Mouse (Mus musculus) heart, embryonic 16.5 days (tissue): Measurements from ENCODE around the gene Robo1. TPM values are rescaled to one million over a fixed set of nuclear protein-coding genes. Genes with fewer than 3 reads are reported as not detected.

Experiments
- ATAC-seq: fragments of 200-750 bp; cut with Nextera tagmentation; replicated peaks from 2 replicates; pipeline ENCODE4 v1.8.0; 2017; ENCODE audit warnings: moderate number of reproducible peaks; ENCODE audit not compliant: insufficient read depth, low FRiP score; ENCODE audit errors: extremely low read depth
- H3K27ac ChIP-seq: fragments of 300-500 bp; sonication (generic); 2 replicates; pipeline ENCODE4 v1.5.1; 2014; ENCODE audit warnings: mild to moderate bottlenecking, low read length, control low read depth, moderate library complexity
- H3K27me3 ChIP-seq: fragments of 300-500 bp; sonication (generic); 2 replicates; pipeline ENCODE4 v1.6.1; 2014; ENCODE audit warnings: low read length, mixed read lengths; ENCODE audit not compliant: control insufficient read depth, insufficient read depth
- H3K36me3 ChIP-seq: fragments of 300-500 bp; sonication (generic); 2 replicates; pipeline ENCODE4 v1.6.1; 2014; ENCODE audit not compliant: control insufficient read depth, insufficient read depth
- H3K4me1 ChIP-seq: fragments of 300-500 bp; sonication (generic); 2 replicates; pipeline ENCODE4 v1.6.1; 2014; ENCODE audit warnings: low read length, mixed read lengths; ENCODE audit not compliant: control insufficient read depth, insufficient read depth
- H3K4me2 ChIP-seq: fragments of 300-500 bp; sonication (generic); 2 replicates; pipeline ENCODE4 v1.6.1; 2014; ENCODE audit warnings: low read depth, mild to moderate bottlenecking, control low read depth, low read length
- H3K4me3 ChIP-seq: fragments of 300-500 bp; sonication (generic); 2 replicates; pipeline ENCODE4 v1.5.1; 2014; ENCODE audit warnings: mild to moderate bottlenecking, control low read depth, low read length
- H3K9ac ChIP-seq: fragments of 300-500 bp; sonication (generic); 2 replicates; pipeline ENCODE4 v1.6.1; 2014; ENCODE audit warnings: low read length, control low read depth
- H3K9me3 ChIP-seq: fragments of 300-500 bp; sonication (generic); replicated peaks from 2 replicates; pipeline ENCODE4 v1.6.1; 2016; ENCODE audit warnings: low read length; ENCODE audit not compliant: control insufficient read depth
- WGBS: fragments of 180-500 bp; shearing (Covaris S2); extraction: QIAGEN DNeasy Blood & Tissue Kit; methylation state at CpG from one replicate; pipeline ENCODE4 v1.1.7; 2014; 5-methylcytosine and 5-hydroxymethylcytosine counted together
- polyA plus RNA-seq: library from polyadenylated mRNA; unstranded; fragments of >200 nt; fragmentation: Nextera tagmentation; extraction: Ambion mirVana; gene quantifications from 2 replicates; pipeline ENCODE4 v1.2.1, GENCODE M21; 2015

The Robo1 gene
- polyA plus RNA-seq, 1 experiment from 2014 or later: 8.0 TPM

DNA sequence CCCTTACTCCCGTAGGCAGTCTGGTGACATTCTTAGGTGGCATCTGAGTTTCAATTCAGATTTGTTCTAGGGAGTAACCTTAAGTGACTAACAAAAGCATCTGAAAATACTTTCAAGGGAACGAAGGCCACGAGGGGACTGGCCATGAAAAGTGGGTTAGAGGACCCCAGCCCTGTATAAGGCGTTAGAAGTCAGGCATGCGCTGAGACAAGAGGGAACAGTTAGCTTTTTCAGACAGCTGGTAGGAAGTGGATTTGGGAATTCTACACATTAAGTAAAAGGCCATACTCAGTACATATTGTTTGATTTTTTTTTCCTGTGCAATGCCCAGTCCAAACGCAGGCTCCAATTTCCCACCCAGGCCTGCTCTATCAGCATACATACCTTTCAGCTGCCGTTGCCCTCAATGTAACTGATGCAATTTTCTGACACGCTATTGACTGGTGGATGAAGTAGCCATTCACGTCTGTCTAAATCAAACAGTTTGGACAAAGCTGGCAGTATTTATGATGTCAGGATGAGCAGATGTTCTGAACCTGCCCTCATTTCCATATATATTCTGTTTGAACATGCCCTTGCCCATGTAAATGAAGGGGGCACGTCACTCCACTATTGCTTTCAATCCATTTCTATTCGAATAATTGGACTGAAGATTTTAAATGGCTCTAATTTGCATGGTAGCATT is 651.1 kb downstream of the Robo1 start:
- 85% methylated on average over 11 of the region's 11 CpGs for WGBS
- peaks cover 5% of the 10 kb centered on the region for H3K9me3 ChIP-seq
- H3K36me3 ChIP-seq: peaks cover 3% of the 10 kb centered on the region; the same call in 1 of the 2 replicates

DNA sequence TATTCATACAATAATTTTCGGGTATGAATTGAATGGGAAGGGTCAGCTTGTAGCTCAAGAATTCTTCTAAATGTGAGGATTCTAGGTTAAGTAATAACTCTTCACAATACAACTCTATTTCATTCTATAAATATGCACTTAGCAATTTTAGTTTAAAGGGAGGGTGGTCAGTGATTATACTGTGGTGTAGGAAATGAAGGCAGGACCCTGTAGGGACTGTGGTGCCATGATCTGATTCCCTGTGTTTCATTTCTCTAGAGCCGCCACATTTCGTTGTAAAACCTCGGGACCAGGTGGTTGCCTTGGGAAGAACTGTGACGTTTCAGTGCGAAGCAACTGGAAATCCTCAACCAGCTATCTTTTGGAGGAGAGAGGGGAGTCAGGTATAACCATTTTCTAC is 651.7 kb downstream of the Robo1 start:
- 89% methylated on average over 6 of the region's 6 CpGs for WGBS
- Histone ChIP-seq H3K9me3 (peaks cover 5% of the 10 kb centered on the region), H3K36me3 (peaks cover 3% of the 10 kb centered on the region; the same call in 1 of the 2 replicates), H3K27ac (no peak overlapping the region), H3K9ac (no peak overlapping the region), H3K4me2 (no peak overlapping the region), H3K4me3 (no peak overlapping the region), H3K27me3 (no peaks in the 10 kb centered on the region), H3K4me1 (no peaks in the 10 kb centered on the region)
- no peak for ATAC-seq

More for the DNA sequence above, 651.1 kb downstream of the Robo1 start:
- Histone ChIP-seq H3K27ac (no peak overlapping the region), H3K27me3 (no peaks in the 10 kb centered on the region), H3K4me2 (no peak overlapping the region), H3K9ac (no peak overlapping the region), H3K4me3 (no peak overlapping the region), H3K4me1 (no peaks in the 10 kb centered on the region)
- no peak for ATAC-seq

DNA sequence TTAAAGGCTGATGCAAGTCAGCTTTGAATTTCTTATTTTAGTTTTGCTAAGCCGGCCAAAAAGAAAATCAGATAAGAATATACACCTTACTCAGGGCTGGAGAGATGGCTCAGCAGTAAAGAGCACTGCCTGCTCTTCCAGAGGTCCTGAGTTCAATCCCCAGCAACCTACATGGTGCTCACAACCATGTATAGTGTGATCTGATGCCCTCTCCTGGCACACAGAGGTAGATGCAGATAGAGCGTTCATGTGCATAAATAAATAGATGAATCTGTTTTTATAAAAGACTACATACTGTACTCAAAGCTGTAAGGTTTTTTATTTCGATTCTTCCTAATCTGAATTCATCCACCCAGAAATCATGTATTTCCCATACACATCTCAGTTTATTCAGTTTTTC is 655.7 kb downstream of the Robo1 start:
- 88% methylated on average over 3 of the region's 3 CpGs for WGBS
- no peak overlapping the region for H3K4me2 ChIP-seq
- H3K9me3 ChIP-seq: peaks cover 5% of the 10 kb centered on the region
- H3K4me1 ChIP-seq: no peaks in the 10 kb centered on the region
- no peak overlapping the region for H3K9ac ChIP-seq
- H3K36me3 ChIP-seq: peaks cover 3% of the 10 kb centered on the region; the same call in 1 of the 2 replicates
- no peak overlapping the region for H3K4me3 ChIP-seq
- no peaks in the 10 kb centered on the region for H3K27me3 ChIP-seq
- no peak overlapping the region for H3K27ac ChIP-seq
- ATAC-seq: no peak

DNA sequence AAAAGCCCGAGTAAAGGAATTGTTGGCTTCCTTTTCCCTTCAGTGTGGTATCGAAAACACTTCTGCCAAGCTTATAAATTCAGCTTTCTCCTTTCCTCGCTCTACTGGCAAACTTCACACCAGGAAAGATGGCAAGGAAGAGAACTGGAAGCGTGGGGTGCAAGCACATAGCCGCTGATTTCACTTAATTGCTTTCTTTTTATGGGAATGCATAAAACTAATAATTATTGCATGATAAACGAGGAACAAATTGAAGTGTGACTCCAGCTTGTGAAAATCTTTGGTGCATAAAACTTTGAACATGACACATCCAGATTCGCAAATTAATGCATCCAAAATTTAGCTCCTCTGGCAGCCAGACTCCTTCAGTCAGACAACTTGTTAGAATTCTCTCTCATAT is 659.4 kb downstream of the Robo1 start:
- Histone ChIP-seq H3K9me3 (peaks cover 5% of the 10 kb centered on the region), H3K36me3 (no peaks in the 10 kb centered on the region), H3K27me3 (no peaks in the 10 kb centered on the region), H3K9ac (no peak overlapping the region), H3K27ac (no peak overlapping the region), H3K4me3 (no peak overlapping the region), H3K4me2 (no peak overlapping the region), H3K4me1 (no peaks in the 10 kb centered on the region)
- WGBS: 83% methylated on average over 7 of the region's 7 CpGs
- no peak for ATAC-seq

DNA sequence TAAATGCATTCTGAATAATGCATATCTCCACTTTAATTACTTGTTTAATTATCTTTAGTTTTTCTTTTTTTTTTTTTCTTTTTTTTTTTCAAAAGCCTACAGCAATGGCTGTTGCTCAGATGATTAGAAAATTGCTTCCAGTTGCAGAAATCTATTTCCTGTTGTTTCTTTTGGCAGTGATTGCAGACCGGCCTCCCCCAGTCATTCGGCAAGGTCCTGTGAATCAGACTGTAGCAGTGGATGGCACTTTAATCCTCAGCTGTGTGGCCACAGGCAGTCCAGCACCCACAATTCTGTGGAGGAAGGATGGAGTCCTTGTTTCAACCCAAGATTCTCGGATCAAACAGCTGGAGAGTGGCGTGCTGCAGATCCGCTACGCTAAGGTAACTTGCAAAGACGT is 661.9 kb downstream of the Robo1 start:
- ATAC-seq: no peak
- Histone ChIP-seq H3K9me3 (no peaks in the 10 kb centered on the region), H3K27me3 (no peaks in the 10 kb centered on the region), H3K4me2 (no peak overlapping the region), H3K9ac (no peak overlapping the region), H3K36me3 (no peaks in the 10 kb centered on the region), H3K4me1 (no peaks in the 10 kb centered on the region), H3K27ac (no peak overlapping the region), H3K4me3 (no peak overlapping the region)
- 83% methylated on average over 7 of the region's 7 CpGs for WGBS

DNA sequence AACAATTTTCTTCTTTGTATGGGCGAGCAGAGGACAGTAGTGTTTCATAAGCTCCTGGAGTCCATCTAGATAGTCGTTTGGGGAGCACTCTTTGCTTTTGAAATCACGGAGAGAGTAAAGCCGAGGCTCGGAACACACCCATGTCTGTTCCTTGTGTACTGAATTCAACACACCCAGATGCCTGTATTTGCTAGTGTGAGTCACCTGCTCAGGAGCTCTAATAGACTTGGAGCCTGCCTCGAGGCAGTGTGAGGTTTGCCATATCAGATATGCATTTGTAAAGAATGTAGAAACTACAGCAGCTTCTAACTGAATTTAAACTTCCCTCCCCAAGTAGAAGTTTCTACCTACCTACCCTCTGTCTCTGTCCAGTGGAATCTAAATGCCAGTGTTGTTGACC is 665.6 kb downstream of the Robo1 start:
- WGBS: 72% methylated on average over 6 of the region's 6 CpGs
- H3K27ac ChIP-seq: no peak overlapping the region
- no peaks in the 10 kb centered on the region for H3K9me3 ChIP-seq
- H3K27me3 ChIP-seq: no peaks in the 10 kb centered on the region
- no peak overlapping the region for H3K9ac ChIP-seq
- H3K4me1 ChIP-seq: no peaks in the 10 kb centered on the region
- no peak overlapping the region for H3K4me2 ChIP-seq
- H3K4me3 ChIP-seq: no peak overlapping the region
- H3K36me3 ChIP-seq: no peaks in the 10 kb centered on the region
- no peak for ATAC-seq

DNA sequence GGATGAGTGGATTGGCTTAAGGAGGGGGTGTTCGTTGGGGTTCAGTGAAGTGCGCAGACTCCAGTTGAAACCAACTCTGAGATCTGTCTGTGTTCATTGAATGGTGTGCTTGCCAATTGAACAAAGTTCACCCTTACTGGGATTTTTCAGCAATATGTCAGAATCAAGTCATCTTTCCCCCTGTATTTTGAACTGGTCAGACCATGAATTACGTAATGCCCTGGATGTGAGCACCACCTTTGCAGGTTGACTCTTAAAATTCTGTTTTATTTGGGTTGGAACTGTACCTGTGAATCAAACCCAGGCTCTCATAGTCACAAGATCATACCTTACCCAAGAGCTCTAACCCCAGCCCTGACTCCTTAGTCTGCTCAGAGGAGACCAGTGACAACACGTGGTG is 666.6 kb downstream of the Robo1 start:
- Histone ChIP-seq H3K36me3 (no peaks in the 10 kb centered on the region), H3K9ac (no peak overlapping the region)
- WGBS: 93% methylated on average over 4 of the region's 4 CpGs

DNA sequence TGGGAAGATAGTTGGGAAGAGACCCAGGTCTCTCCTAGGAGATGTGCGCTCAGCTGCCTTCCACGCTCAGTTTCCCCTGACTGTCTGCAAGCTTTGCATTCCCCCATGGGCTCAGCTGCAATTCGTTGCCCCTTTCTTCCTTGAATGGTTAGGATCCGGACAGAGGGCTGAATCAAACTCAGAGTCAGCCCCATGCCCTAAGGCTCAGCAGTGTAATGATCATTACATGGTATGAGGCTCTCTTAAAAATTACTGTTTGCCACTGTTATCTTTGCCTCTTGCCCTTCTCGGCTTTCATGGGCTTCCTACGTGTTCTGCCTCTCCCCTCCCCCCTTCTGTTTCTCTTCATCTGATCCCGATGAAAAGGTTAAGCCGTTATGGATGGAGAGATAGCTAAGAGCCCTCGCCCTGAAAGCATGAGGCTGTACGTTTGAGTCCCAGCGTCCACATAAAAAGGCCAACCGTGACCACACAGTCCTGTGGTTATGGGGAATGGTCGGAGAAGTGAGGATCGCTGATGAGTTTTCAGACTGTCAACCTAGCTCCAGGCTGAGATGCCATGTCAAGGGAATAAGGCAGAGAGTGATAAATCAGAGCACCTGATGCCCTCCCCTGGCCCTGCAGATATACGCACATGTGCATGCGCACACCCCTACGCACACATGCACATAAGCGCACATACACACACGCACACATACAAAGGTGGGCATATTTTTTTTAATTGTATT is 668.9 kb downstream of the Robo1 start:
- Histone ChIP-seq H3K4me1 (no peaks in the 10 kb centered on the region), H3K9me3 (no peaks in the 10 kb centered on the region), H3K36me3 (no peaks in the 10 kb centered on the region), H3K9ac (no peak overlapping the region), H3K4me2 (no peak overlapping the region), H3K27ac (no peak overlapping the region), H3K27me3 (no peaks in the 10 kb centered on the region), H3K4me3 (no peak overlapping the region)
- no peak for ATAC-seq
- WGBS: 71% methylated on average over 19 of the region's 19 CpGs

More for the DNA sequence above, 666.6 kb downstream of the Robo1 start:
- Histone ChIP-seq H3K27ac (no peak overlapping the region), H3K4me2 (no peak overlapping the region), H3K4me3 (no peak overlapping the region), H3K27me3 (no peaks in the 10 kb centered on the region), H3K9me3 (no peaks in the 10 kb centered on the region), H3K4me1 (no peaks in the 10 kb centered on the region)
- ATAC-seq: no peak
